Mouse (Mus musculus) liver, embryonic 14.5 days (tissue): ENCODE results near the gene Eif2b5.

Source experiments
- CTCF ChIP-seq: IDR thresholded peaks from 2 replicates; pipeline ENCODE4 v1.5.1; 2016; ENCODE audit warnings: antibody characterized with exemption, low read depth, control low read depth
- EP300 ChIP-seq: IDR thresholded peaks from 2 replicates; pipeline ENCODE4 v1.6.1; 2016; ENCODE audit warnings: antibody characterized with exemption, low read depth

GRCm38 (mm10) chr16:20545696-20546095 lies 47.1 kb downstream of the Eif2b5 start:
- TF ChIP-seq EP300 = no peak
- TF ChIP-seq CTCF = no peak
